Mouse (Mus musculus): Measurements from ENCODE around the gene Tas1r1. TPM values are rescaled to one million over a fixed set of nuclear protein-coding genes. Genes with fewer than 3 reads are reported as not detected.

Gene Tas1r1
- total and polyA plus RNA-seq, 3 experiments = 0.12 to 0.21 TPM; not detected in 1

GRCm38 (mm10) chr4:152077191-152077590 is 38.8 kb upstream of the Tas1r1 start:
- no peak overlapping the region for H3K4me3 ChIP-seq (ENCODE audit: control insufficient read depth in 1 of 2, insufficient read depth in 1 of 2, low read depth in 2 of 2, low read length in 2 of 2)
- TF ChIP-seq NELFE (IDR thresholded peaks at IDR 0.05; ENCODE audit: low read depth, low read length) = no peak
- TF ChIP-seq USF1 (IDR thresholded peaks at IDR 0.05; ENCODE audit: low read depth, low read length) = no peak
- TF ChIP-seq CHD2 (IDR thresholded peaks at IDR 0.05; ENCODE audit: low read length) = no peak
- no peak for TF ChIP-seq POLR2AphosphoS2 (IDR thresholded peaks at IDR 0.05; ENCODE audit: low read length)
- TF ChIP-seq TAL1 (IDR thresholded peaks at IDR 0.05; ENCODE audit: low read length) = no peak
- TF ChIP-seq ETS1 (IDR thresholded peaks at IDR 0.05; ENCODE audit: low read depth, low read length) = no peak
- no peak for TF ChIP-seq ZMIZ1 (IDR thresholded peaks at IDR 0.05; ENCODE audit: low read depth, low read length)
- TF ChIP-seq GABPA (IDR thresholded peaks at IDR 0.05; ENCODE audit: low read depth, low read length) = no peak
- no peak for TF ChIP-seq JUND (IDR thresholded peaks at IDR 0.05; ENCODE audit: low read depth, low read length)
- TF ChIP-seq SMC3 (IDR thresholded peaks at IDR 0.05; ENCODE audit: low read depth, low read length) = no peak
- TF ChIP-seq BHLHE40 (IDR thresholded peaks at IDR 0.05; ENCODE audit: borderline replicate concordance, low read depth, low read length) = no peak
- DNase-seq (ENCODE audit: low read depth, low spot score) = no peak

GRCm38 (mm10) chr4:152074548-152074947 is 36.2 kb upstream of the Tas1r1 start:
- peak; percentile 35 for DNase-seq (ENCODE audit: low read depth, low spot score)
- H3K9me3 ChIP-seq (replicated peaks; ENCODE audit: insufficient read depth, low read length) = no peaks in the 10 kb centered on the region
- no peaks in the 10 kb centered on the region for H3K36me3 ChIP-seq (ENCODE audit: control insufficient read depth in 1 of 2, insufficient read depth in 2 of 2, low read length in 2 of 2)
- no peak overlapping the region for H3K27ac ChIP-seq (ENCODE audit: control insufficient read depth, low read depth, low read length)
- H3K27me3 ChIP-seq (ENCODE audit: control insufficient read depth in 1 of 2, insufficient read depth in 2 of 2, low read length in 2 of 2) = no peaks in the 10 kb centered on the region
- H3K4me3 ChIP-seq (ENCODE audit: control insufficient read depth in 1 of 2, insufficient read depth in 1 of 2, low read depth in 2 of 2, low read length in 2 of 2) = no peak overlapping the region
- H3K9ac ChIP-seq (ENCODE audit: control insufficient read depth, low read depth, low read length, poor library complexity, severe bottlenecking) = no peak overlapping the region
- TF ChIP-seq CTCF (IDR thresholded peaks at IDR 0.05 in 2 of 3, conservative IDR thresholded peaks at IDR 0.05 in 1 of 3; ENCODE audit: control insufficient read depth in 1 of 3, insufficient read depth in 1 of 3, low read depth in 2 of 3, low read length in 3 of 3, poor library complexity in 1 of 3, severe bottlenecking in 1 of 3) (peak; percentile 17 to 56 (median 40); a peak in 4 of 6 replicates), SMC3 (IDR thresholded peaks at IDR 0.05; ENCODE audit: low read depth, low read length) (peak; percentile 19), UBTF (IDR thresholded peaks at IDR 0.05; ENCODE audit: borderline replicate concordance, insufficient read depth, low read depth, low read length) (no peak)
- H3K79me2 ChIP-seq (ENCODE audit: control insufficient read depth, insufficient read depth, low read length, poor library complexity) = no peaks in the 10 kb centered on the region
- no peaks in the 10 kb centered on the region for H3K4me1 ChIP-seq (ENCODE audit: control insufficient read depth in 1 of 2, insufficient read depth in 2 of 2, low read length in 2 of 2)

More at GRCm38 (mm10) chr4:152077191-152077590, 38.8 kb upstream of the Tas1r1 start:
- no peaks in the 10 kb centered on the region for H3K36me3 ChIP-seq (ENCODE audit: control insufficient read depth in 1 of 2, insufficient read depth in 2 of 2, low read length in 2 of 2)
- no peaks in the 10 kb centered on the region for H3K79me2 ChIP-seq (ENCODE audit: control insufficient read depth, insufficient read depth, low read length, poor library complexity)
- no peaks in the 10 kb centered on the region for H3K4me1 ChIP-seq (ENCODE audit: control insufficient read depth in 1 of 2, insufficient read depth in 2 of 2, low read length in 2 of 2)
- H3K27me3 ChIP-seq (ENCODE audit: control insufficient read depth in 1 of 2, insufficient read depth in 2 of 2, low read length in 2 of 2) = no peaks in the 10 kb centered on the region
- no peaks in the 10 kb centered on the region for H3K9me3 ChIP-seq (replicated peaks; ENCODE audit: insufficient read depth, low read length)
- H3K9ac ChIP-seq (ENCODE audit: control insufficient read depth, low read depth, low read length, poor library complexity, severe bottlenecking) = no peak overlapping the region
- no peak overlapping the region for H3K27ac ChIP-seq (ENCODE audit: control insufficient read depth, low read depth, low read length)

- no peak for DNase-seq (ENCODE audit: low read depth, low spot score)
- H3K4me3 ChIP-seq (ENCODE audit: control insufficient read depth in 1 of 2, insufficient read depth in 1 of 2, low read depth in 2 of 2, low read length in 2 of 2) = no peak overlapping the region
- no peaks in the 10 kb centered on the region for H3K27me3 ChIP-seq (ENCODE audit: control insufficient read depth in 1 of 2, insufficient read depth in 2 of 2, low read length in 2 of 2)
- H3K79me2 ChIP-seq (ENCODE audit: control insufficient read depth, insufficient read depth, low read length, poor library complexity) = no peaks in the 10 kb centered on the region
- no peak for TF ChIP-seq SIN3A (IDR thresholded peaks at IDR 0.05; ENCODE audit: low read length)
- no peak for TF ChIP-seq POLR2AphosphoS2 (IDR thresholded peaks at IDR 0.05; ENCODE audit: low read length)
- TF ChIP-seq CTCF (IDR thresholded peaks at IDR 0.05 in 2 of 3, conservative IDR thresholded peaks at IDR 0.05 in 1 of 3; ENCODE audit: control insufficient read depth in 1 of 3, insufficient read depth in 1 of 3, low read depth in 2 of 3, low read length in 3 of 3, poor library complexity in 1 of 3, severe bottlenecking in 1 of 3) = no peak
- TF ChIP-seq MAX (IDR thresholded peaks at IDR 0.05; ENCODE audit: low read length) = no peak
- no peak for TF ChIP-seq MEF2A (IDR thresholded peaks at IDR 0.05; ENCODE audit: extremely low read depth, insufficient replicate concordance, low read depth, low read length, poor library complexity, severe bottlenecking)
- TF ChIP-seq TAL1 (IDR thresholded peaks at IDR 0.05; ENCODE audit: low read length) = no peak
- no peak for TF ChIP-seq MYC (IDR thresholded peaks at IDR 0.05; ENCODE audit: low read depth, low read length)
- TF ChIP-seq MAFK (IDR thresholded peaks at IDR 0.05; ENCODE audit: borderline replicate concordance, low read depth, low read length) = no peak
- TF ChIP-seq RAD21 (IDR thresholded peaks at IDR 0.05; ENCODE audit: low read depth, low read length) = no peak
- TF ChIP-seq NRF1 (IDR thresholded peaks at IDR 0.05; ENCODE audit: insufficient read depth, low read depth, low read length, poor library complexity, severe bottlenecking) = no peak
- TF ChIP-seq ZKSCAN1 (IDR thresholded peaks at IDR 0.05; ENCODE audit: low read depth, low read length) = no peak
- no peak for TF ChIP-seq MYB (IDR thresholded peaks at IDR 0.05; ENCODE audit: low read depth, low read length)
- TF ChIP-seq GABPA (IDR thresholded peaks at IDR 0.05; ENCODE audit: low read depth, low read length) = no peak
- no peak for TF ChIP-seq CHD2 (IDR thresholded peaks at IDR 0.05; ENCODE audit: low read length)
- TF ChIP-seq BHLHE40 (IDR thresholded peaks at IDR 0.05; ENCODE audit: borderline replicate concordance, low read depth, low read length) = no peak
- no peak for TF ChIP-seq GATA1 (IDR thresholded peaks at IDR 0.05; ENCODE audit: low read depth, low read length)
- H3K36me3 ChIP-seq (ENCODE audit: control insufficient read depth in 1 of 2, insufficient read depth in 2 of 2, low read length in 2 of 2) = no peaks in the 10 kb centered on the region
- H3K9ac ChIP-seq (ENCODE audit: control insufficient read depth, low read depth, low read length, poor library complexity, severe bottlenecking) = no peak overlapping the region
- no peaks in the 10 kb centered on the region for H3K4me1 ChIP-seq (ENCODE audit: control insufficient read depth in 1 of 2, insufficient read depth in 2 of 2, low read length in 2 of 2)
- no peaks in the 10 kb centered on the region for H3K9me3 ChIP-seq (replicated peaks; ENCODE audit: insufficient read depth, low read length)
- H3K27ac ChIP-seq (ENCODE audit: control insufficient read depth, low read depth, low read length) = no peak overlapping the region
These were observed 35.3 kb upstream of the Tas1r1 start for GRCm38 (mm10) chr4:152073715-152074114.
